Mouse (Mus musculus) stomach, embryonic 14.5 days (tissue): Measurements from ENCODE around the gene Gpatch1. TPM values are rescaled to one million over a fixed set of nuclear protein-coding genes. Genes with fewer than 3 reads are reported as not detected.

Source experiments
- ATAC-seq: fragments of 200-750 bp; cut with Nextera tagmentation; 2 replicates; pipeline ENCODE4 v1.8.0; 2017; ENCODE audit warnings: low read depth, moderate TSS enrichment; ENCODE audit not compliant: insufficient number of reproducible peaks, insufficient read depth, low FRiP score
- H3K27ac ChIP-seq: fragments of 300-500 bp; sonication (generic); 2 replicates; pipeline ENCODE4 v1.5.1; 2014; ENCODE audit warnings: mild to moderate bottlenecking, low read length, moderate library complexity, mixed read lengths
- H3K27me3 ChIP-seq: fragments of 300-500 bp; sonication (generic); 2 replicates; pipeline ENCODE4 v1.6.1; 2014; ENCODE audit warnings: low read length, control low read depth, mixed read lengths; ENCODE audit not compliant: control insufficient read depth, insufficient read depth
- H3K36me3 ChIP-seq: fragments of 300-500 bp; sonication (generic); 2 replicates; pipeline ENCODE4 v1.6.1; 2014; ENCODE audit warnings: mild to moderate bottlenecking, control low read depth, low read length, moderate library complexity, mixed read lengths; ENCODE audit not compliant: control insufficient read depth, insufficient read depth
- H3K4me1 ChIP-seq: fragments of 300-500 bp; sonication (generic); 2 replicates; pipeline ENCODE4 v1.6.1; 2014; ENCODE audit warnings: low read length, control low read depth, mixed read lengths; ENCODE audit not compliant: control insufficient read depth, insufficient read depth
- H3K4me2 ChIP-seq: fragments of 300-500 bp; sonication (generic); replicated peaks from 2 replicates; pipeline ENCODE4 v1.6.1; 2014; ENCODE audit warnings: low read depth, low read length, control low read depth
- H3K4me3 ChIP-seq: fragments of 300-500 bp; sonication (generic); 2 replicates; pipeline ENCODE4 v1.5.1; 2014; ENCODE audit warnings: low read depth, low read length, control low read depth
- H3K9ac ChIP-seq: fragments of 300-500 bp; sonication (generic); replicated peaks from 2 replicates; pipeline ENCODE4 v1.6.1; 2014; ENCODE audit warnings: low read depth, mild to moderate bottlenecking, control low read depth, low read length, moderate library complexity, mixed read lengths
- H3K9me3 ChIP-seq: fragments of 300-500 bp; sonication (generic); 2 replicates; pipeline ENCODE4 v1.6.1; 2016; ENCODE audit warnings: low read depth, low read length, control low read depth; ENCODE audit not compliant: control insufficient read depth
- WGBS: fragments of 180-500 bp; shearing (Covaris S2); extraction: QIAGEN DNeasy Blood & Tissue Kit; methylation state at CpG from one replicate; pipeline ENCODE4 v1.1.7; 2014; 5-methylcytosine and 5-hydroxymethylcytosine counted together
- polyA plus RNA-seq: library from polyadenylated mRNA; unstranded; fragments of >200 nt; fragmentation: Nextera tagmentation; extraction: Ambion mirVana; gene quantifications from 2 replicates; pipeline ENCODE4 v1.2.1, GENCODE M21; 2014

The Gpatch1 gene
- polyA plus RNA-seq, 1 experiment from 2014 or later, result 17.3 TPM

DNA sequence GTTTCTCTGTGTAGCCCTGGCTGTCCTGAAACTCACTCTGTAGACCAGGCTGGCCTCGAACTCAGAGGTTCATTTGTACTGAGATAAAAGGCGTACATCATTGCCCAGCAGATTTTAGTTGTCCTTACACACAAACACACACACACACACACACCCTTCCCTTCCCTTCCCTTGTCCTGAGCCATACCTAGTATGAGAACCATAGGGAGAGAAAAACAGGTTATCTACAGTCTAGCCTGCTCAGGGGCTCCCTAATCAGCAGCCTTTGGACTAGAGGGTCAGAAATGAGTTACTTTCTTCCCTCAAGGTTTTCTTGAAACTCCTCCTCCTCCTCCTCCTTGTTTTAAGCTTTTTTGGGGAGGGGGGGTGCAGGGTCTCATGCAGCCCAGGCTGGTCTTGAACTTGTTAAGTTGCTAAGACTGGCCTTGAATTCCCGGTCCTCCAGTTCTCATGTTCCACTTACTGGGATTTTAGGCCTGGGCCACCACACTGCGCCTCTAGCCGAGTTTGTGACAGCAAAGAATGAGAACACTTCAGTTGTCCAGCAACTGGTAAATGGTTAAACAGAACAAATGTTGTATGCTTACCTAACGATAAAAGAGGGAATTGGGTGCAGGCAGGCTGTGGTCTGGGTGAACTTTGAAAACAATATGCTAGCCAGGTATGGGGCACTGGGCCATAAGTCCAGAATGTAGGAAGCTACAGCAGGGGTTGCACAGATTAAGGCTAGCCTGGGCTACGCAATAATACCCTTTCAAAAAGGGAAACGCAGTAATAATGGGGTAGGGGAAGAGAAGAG lies 31.8 kb upstream of the Gpatch1 start:
- Histone ChIP-seq H3K27me3 (no peaks in the 10 kb centered on the region), H3K9ac (no peak overlapping the region), H3K27ac (peak overlapping the region; percentile 61; the same call in 1 of the 2 replicates), H3K4me3 (no peak overlapping the region), H3K9me3 (no peaks in the 10 kb centered on the region), H3K36me3 (no peaks in the 10 kb centered on the region), H3K4me2 (no peak overlapping the region), H3K4me1 (no peaks in the 10 kb centered on the region)
- WGBS, result 76% methylated on average over 8 of the region's 8 CpGs
- no peak for ATAC-seq

DNA sequence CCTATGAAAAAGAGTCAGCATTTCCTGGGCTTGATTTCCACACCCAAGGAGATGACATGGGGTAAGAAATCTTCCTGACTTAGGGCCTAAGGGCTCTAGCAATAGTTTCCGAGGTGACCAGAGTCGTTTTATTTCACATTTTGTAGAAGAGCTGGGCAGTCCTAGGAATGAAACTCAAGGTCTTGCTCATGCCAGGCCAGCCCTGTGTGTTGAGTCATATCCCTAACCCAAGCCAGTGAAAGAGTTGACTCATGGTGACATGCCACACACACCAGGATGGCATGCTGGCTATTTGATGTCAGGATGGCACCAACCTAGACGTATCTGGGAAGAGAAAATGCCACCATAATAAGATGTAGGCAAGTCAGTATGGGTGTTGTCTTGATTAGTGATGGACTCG lies 30.8 kb upstream of the Gpatch1 start:
- no peaks in the 10 kb centered on the region for H3K27me3 ChIP-seq
- no peak overlapping the region for H3K9ac ChIP-seq
- H3K36me3 ChIP-seq, result no peaks in the 10 kb centered on the region
- peak overlapping the region; percentile 39; the same call in 1 of the 2 replicates for H3K27ac ChIP-seq
- no peaks in the 10 kb centered on the region for H3K4me1 ChIP-seq
- no peak for ATAC-seq
- WGBS, result 83% methylated on average over 4 of the region's 4 CpGs
- no peaks in the 10 kb centered on the region for H3K9me3 ChIP-seq
- no peak overlapping the region for H3K4me3 ChIP-seq
- no peak overlapping the region for H3K4me2 ChIP-seq

DNA sequence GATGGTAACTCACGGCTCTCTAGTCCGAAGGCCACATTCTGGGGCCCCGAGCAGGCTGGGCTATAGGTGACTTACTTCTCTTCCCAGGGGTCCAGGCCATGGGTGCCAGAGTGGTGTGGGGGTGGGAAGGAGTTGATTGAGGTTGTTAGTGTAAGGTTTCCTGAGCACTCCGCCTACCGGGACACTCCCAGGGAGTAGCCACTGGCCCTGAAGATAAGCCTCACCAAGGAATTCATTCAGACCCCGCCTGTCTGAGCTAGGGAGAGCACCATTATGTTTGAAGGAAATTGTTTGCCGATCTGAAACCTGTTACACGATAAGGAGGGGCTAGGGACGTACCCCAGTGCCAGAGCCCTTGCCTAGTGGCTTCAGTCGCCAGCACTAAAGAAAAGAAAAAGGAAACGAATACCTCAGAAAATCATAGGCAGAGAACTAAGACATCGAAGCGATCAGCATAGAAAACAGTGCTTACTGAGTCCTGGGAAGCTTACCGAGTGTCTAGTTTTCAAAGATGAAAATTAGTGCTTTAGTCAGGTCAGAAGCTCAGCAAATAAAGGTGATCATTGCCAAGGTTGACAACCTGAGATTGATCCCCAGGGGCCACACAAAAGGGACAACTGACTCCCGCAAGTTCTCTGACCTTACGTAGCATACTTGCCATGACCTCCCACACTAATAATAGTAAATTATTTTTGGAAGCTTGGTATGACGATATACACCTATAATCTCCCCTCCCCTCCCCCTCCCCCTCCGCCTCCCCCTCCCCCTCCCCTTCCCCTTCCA lies 29.9 kb upstream of the Gpatch1 start:
- peak; percentile 82 for ATAC-seq
- no peaks in the 10 kb centered on the region for H3K36me3 ChIP-seq
- H3K4me2 ChIP-seq, result 0 out of 2 replicates have a peak overlapping the region, but pooled peaks have one; percentile 1
- no peak overlapping the region for H3K9ac ChIP-seq
- no peak overlapping the region for H3K4me3 ChIP-seq
- no peaks in the 10 kb centered on the region for H3K9me3 ChIP-seq
- H3K4me1 ChIP-seq, result no peaks in the 10 kb centered on the region
- H3K27me3 ChIP-seq, result no peaks in the 10 kb centered on the region
- 45% methylated on average over 18 of the region's 18 CpGs for WGBS
- H3K27ac ChIP-seq, result peak overlapping the region; percentile 61; the same call in 1 of the 2 replicates

DNA sequence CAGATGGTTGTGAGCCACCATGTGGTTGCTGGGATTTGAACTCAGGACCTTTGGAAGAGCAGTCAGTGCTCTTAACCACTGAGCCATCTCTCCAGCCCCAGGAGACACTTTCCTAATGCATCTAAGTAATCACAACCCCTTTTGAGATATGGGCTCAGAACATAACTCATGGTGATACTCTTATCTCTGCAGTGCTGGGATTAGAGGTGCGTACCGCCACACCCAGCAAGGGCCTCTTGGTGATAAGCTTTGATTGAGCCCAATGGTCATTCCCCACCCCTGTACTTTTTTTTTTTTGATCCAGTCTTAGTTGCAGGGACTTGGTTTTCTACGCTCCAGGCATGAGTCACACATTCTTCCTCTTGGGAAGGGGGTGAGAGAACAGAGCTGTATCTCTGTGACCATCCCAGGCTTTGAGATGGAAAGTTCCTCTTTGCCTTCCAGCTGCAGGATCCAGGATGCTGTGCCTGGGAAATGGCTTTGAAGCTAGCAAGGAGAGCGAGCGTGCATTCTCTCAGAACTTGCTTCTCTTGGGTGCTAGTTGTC lies 26.6 kb upstream of the Gpatch1 start:
- ATAC-seq, result 0 out of 2 replicates have a peak, but pooled peaks have one; percentile 18
- Histone ChIP-seq H3K4me1 (no peaks in the 10 kb centered on the region), H3K4me2 (no peak overlapping the region), H3K9me3 (no peaks in the 10 kb centered on the region), H3K9ac (no peak overlapping the region), H3K4me3 (no peak overlapping the region), H3K27ac (no peak overlapping the region), H3K36me3 (no peaks in the 10 kb centered on the region), H3K27me3 (no peaks in the 10 kb centered on the region)
- 84% methylated on average over 5 of the region's 5 CpGs for WGBS

DNA sequence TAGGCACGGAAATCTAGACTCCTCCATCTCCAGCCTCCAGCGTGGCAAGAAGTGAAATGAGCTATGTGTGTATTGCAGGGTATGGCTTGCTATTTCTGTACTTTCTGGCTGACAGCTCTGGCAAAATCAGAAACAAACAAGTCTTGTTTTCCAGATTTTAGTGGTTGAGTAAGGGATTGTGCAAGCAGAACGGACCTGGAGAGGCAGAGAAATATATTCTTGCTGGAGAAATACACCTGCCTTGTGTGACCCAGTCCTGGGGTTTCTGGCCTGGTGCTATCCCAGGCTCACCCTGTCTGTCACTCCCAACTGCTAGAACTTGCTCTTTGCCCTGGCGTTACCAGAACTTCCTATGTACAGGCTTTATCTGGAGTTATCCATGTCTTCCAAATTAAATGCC lies 24.3 kb upstream of the Gpatch1 start:
- ATAC-seq, result no peak
- WGBS, result 61% methylated on average over 4 of the region's 4 CpGs

DNA sequence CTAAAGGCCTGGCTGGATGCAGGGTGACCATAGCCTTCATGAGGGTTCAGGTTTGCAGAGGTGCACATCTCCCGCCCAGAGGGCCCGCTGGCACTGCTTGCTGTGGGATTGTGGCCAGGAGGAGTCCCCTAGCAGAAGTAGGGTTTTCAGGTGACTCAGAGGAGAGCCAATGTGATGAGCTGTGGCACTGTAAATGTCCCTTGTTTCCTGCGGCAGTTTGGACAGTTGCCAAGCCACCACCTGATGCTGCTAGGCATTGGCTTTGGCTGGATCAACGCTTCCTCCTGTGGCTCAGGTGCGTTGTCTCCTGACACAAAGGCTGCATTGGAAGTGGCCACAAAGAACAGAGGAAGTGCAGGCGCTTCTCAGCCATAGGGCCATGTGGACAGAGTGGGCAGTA lies 23.0 kb upstream of the Gpatch1 start:
- Histone ChIP-seq H3K4me3 (no peak overlapping the region), H3K36me3 (no peaks in the 10 kb centered on the region), H3K27ac (no peak overlapping the region), H3K9me3 (no peaks in the 10 kb centered on the region), H3K9ac (no peak overlapping the region), H3K4me1 (no peaks in the 10 kb centered on the region), H3K27me3 (no peaks in the 10 kb centered on the region), H3K4me2 (no peak overlapping the region)
- 0 out of 2 replicates have a peak, but pooled peaks have one; percentile 16 for ATAC-seq
- WGBS, result 80% methylated on average over 6 of the region's 6 CpGs

More for the DNA sequence above, 24.3 kb upstream of the Gpatch1 start:
- Histone ChIP-seq H3K27ac (no peak overlapping the region), H3K27me3 (no peaks in the 10 kb centered on the region), H3K4me1 (no peaks in the 10 kb centered on the region), H3K9ac (no peak overlapping the region), H3K36me3 (no peaks in the 10 kb centered on the region), H3K4me3 (no peak overlapping the region), H3K9me3 (no peaks in the 10 kb centered on the region), H3K4me2 (no peak overlapping the region)

DNA sequence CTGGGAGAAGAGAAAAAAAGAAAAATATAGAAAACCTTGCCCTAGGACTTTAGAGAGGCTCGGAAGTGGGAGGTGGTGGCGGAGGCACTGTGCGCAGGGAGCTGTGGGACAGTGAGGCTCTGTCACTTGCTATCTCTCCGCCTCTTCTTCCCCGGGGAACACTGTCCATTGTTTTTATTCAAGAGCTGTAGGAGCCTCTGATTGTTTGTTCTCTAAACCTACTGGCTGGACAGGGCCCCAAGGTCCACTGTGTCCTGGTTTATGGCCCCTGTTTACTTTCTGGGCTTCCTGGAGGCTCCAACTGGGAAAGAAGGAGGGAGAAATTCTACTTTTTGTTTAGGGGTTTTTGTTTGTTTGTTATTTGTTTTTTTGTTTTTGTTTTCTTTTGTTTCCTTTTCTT lies 22.0 kb upstream of the Gpatch1 start:
- WGBS, result 41% methylated on average over 5 of the region's 5 CpGs
- H3K4me2 ChIP-seq, result no peak overlapping the region
- no peaks in the 10 kb centered on the region for H3K27me3 ChIP-seq
- no peak overlapping the region for H3K4me3 ChIP-seq
- H3K9ac ChIP-seq, result no peak overlapping the region
- H3K36me3 ChIP-seq, result no peaks in the 10 kb centered on the region
- no peaks in the 10 kb centered on the region for H3K9me3 ChIP-seq
- 0 out of 2 replicates have a peak, but pooled peaks cover 3% of the 10 kb centered on the region for H3K4me1 ChIP-seq
- ATAC-seq, result no peak
- no peak overlapping the region for H3K27ac ChIP-seq
